Mouse (Mus musculus): Measurements from ENCODE around the gene Dapk2.
A peak's percentile ranks its signal among the peaks of the same experiment; 100 is the strongest.

Dapk2 gene

DNA sequence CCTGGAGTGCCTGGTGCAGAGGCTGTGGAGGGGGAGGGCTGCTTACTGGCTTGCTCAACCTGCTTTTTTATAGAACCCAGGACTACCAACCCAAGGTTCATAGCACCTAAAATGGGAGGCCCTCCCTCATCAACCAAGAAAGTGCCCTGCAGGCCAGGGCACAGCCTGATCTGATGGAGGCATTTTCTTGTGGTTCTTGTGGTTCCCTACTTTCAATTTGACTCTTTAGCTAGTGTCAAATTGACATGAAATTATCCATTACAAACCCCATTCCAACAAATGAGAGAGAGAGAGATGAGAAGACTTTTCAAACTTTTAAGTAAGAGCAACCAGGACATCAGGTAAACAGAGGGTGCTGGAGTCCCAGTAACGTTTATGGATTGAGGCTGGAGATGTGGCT lies 15.8 kb upstream of the Dapk2 start:
- DNase-seq (ENCODE audit: low spot score), result no peak

GRCm38 (mm10) chr9:66144248-66144647 lies 13.8 kb upstream of the Dapk2 start:
- peak; percentile 66 for DNase-seq (ENCODE audit: low spot score)

DNA sequence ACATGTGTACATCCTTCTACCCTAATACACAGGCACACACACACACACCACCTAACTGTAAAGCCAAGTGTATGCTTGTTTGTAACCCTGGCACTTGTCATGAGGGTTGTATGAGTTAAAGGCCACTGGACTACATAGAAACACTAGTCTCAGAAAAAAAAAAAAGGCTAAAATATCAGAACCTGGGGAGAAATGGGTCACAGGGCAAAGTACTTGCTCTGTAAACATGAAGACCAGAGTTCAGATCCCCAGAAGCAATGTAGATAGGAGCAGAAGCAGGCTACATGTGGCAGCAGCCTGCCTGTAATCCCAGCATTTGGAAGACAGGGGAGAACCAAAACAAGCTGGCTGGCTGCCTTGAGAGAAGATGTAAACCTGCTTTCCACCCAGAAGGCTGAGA lies 11.9 kb upstream of the Dapk2 start:
- no peak for DNase-seq (ENCODE audit: low spot score)

DNA sequence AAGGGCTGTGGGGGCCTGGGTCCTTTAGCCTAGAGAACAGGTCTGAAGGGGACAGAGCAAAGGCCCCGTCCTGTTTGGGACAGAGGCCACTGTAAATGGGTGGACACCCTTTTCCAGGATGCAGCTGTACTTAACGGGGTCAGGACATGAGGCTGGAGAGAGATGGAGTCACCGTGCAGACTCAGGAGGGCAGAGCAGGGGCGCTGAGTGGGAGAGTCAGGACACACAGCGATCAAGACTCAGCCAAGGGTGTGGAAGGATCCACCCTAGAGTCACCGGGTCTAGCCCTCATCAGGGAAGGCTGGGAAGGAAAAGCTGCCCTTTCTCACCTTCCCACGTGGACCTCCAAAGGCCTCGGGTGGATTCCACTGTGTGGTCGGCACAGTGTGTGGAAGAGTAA lies 6.0 kb upstream of the Dapk2 start:
- DNase-seq (ENCODE audit: low spot score), result no peak

DNA sequence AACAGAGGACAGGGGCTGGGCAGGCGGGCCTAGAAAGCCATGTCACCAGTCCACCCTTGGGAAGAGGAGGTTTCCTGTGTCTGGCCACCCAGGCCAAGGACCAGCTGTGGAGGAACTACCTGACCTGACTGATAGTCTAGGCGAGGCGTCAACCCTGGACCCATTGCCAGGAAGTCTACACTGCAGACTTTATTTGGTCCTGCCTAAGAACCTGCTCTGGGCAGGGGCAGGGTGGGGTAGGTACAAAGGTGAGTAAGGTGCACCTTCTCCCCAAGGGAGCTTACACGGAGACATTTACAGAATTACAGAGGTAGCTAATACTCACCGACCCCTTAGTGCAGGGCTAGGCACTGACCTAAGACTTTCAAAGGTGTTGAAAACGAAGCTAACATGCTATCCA lies 4.4 kb upstream of the Dapk2 start:
- no peak for DNase-seq (ENCODE audit: low spot score)

GRCm38 (mm10) chr9:66154013-66154412 lies 4.0 kb upstream of the Dapk2 start:
- DNase-seq (ENCODE audit: low spot score), result no peak

GRCm38 (mm10) chr9:66155534-66155933 lies 2.5 kb upstream of the Dapk2 start:
- no peak for DNase-seq (ENCODE audit: low spot score)

DNA sequence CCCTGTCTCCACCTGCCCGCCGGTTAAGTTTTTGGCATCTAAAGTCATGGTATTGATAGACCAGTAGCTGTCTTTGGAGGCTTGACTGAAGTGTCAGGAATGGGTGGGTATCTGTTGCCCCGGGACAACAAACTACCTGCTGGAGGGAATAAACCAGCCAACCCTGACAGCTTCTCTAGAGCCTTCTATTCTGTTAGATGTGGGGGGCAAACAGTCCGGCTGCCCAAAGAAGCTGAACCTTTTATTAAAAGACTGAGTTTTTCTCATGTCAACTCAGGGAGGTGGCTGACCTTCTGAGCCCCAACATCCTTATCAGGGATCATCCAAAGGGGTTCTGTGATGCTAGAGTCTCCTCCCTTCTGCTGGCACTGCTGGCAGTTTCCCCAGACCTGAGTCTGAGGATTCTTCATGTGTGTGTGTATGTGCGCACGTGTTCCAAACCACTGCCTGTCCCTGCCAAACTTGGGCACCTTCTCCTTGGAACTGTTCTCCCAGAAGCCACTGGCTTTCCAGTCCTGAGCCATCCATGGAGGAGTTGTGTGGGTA lies 935 bp downstream of the Dapk2 start:
- DNase-seq (ENCODE audit: low spot score), result no peak

DNA sequence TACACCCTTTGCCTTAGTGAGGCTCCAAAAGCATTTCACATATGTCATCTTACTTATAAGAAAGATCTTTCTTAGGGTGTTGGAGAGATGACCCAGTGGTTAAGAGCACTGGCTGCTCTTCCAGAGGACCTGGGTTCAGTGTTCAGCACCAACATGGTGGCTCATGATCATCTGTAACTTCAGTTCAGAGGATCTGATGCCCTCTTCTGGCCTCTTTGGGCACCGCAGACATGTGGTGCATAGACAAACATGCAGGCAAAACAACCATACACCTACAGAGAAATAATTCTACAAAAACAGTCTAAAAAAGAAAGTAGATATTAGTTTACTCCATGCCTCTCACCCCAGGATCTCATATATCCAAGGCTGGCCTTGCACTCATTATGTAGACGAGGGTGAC lies 2.1 kb downstream of the Dapk2 start:
- no peak for DNase-seq (ENCODE audit: low spot score)

- no peak for DNase-seq (ENCODE audit: low spot score)
Observed at GRCm38 (mm10) chr9:66162995-66163394, 5.0 kb downstream of the Dapk2 start.

DNA sequence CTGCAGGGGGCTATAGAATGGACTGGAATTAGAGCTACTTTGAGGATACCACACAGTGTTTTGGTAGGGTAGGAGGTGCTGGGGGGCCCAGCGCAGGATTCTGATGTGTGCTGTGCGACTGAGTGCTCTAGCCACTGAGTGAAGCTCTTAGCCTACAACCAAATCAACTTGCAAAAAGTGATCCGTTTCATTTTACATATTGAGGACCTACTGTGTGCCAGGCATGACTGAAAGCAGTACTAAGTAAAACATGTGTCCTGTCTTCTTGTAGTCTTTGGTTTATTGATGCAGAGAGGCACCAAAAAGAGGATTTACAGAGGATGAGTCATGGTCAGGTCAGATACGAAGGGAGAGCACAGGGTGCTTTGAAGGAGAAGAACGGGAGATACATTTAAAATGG lies 9.2 kb downstream of the Dapk2 start:
- no peak for DNase-seq (ENCODE audit: low spot score)

GRCm38 (mm10) chr9:66168233-66168632 lies 10.2 kb downstream of the Dapk2 start:
- no peak for DNase-seq (ENCODE audit: low spot score)

DNA sequence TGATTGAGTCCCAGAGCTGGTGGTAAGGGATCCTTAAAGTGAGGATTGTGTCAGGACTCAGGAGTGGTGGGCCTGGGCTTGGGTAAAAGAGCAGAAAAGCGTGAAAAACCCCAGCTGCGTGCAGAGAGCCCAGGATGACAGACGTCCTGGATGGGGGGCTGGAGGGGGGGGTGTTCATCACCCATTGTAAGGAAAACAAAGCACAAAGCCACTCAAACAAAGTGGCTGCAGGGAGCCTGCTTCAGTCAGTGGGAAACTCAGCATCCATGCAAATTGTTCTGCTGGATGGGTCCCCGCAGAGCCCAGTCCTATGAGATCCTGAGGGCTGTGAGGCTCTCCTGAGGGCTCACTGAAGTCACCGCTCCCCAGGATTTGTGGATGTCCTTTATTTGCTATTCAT lies 12.5 kb downstream of the Dapk2 start:
- DNase-seq (ENCODE audit: low spot score), result no peak

DNA sequence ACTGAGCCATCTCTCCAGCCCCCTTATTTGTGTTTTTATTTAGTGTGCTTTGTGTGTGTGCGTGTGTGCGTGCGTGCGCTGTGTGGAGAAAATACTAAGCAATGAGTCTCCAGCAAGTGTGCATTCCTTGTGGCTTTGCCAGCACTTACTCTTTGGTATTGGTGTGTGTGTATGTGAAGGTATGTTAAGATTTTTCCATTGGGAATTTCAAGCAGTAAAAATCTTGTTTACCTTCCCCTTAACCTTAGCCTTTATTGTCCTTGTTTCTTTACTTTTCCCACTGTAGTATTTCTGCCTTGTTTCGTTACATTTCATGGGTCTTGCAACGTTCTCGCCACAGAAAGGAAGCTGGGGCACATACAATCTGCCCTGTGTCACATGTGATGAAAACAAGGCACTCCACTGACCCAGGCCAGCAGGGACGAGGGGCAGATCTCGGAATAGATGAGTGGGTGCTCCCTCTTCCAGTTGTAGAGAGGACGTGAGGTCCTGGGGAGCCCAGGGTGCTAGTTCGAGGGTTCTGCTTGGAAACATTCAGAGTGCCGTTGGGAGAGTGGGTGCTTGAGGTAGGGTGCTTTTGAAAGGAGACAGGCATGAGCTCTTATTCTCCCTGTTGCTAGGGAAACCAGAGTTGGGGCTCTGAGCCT lies 13.4 kb downstream of the Dapk2 start:
- no peak for DNase-seq (ENCODE audit: low spot score)

GRCm38 (mm10) chr9:66173316-66173855 lies 15.4 kb downstream of the Dapk2 start:
- no peak for DNase-seq (ENCODE audit: low spot score)

- DNase-seq (ENCODE audit: low spot score), result no peak
Observed at GRCm38 (mm10) chr9:66174985-66175384, 17.0 kb downstream of the Dapk2 start.

GRCm38 (mm10) chr9:66177975-66178374 lies 20.0 kb downstream of the Dapk2 start:
- no peak for DNase-seq (ENCODE audit: low spot score)

DNA sequence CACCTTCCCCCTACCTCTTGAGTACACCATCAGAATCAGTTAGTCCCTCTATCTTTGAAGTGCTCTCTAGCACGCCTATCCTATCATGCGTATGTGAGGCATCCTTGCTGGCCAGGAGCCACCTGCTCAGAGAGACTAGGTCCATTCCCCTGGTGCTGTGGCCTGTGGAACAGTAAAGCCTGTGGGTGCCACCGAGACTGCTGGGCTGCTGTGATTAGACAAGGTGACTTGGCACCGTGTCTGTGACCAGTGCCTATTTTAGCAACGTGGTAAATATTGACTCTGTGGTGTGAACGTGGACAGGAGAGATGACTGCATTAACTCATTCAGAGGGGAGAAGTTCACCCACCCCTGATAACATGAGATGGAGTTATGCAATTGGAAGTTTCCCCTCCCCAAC lies 21.8 kb downstream of the Dapk2 start:
- no peak for DNase-seq (ENCODE audit: low spot score)

GRCm38 (mm10) chr9:66181126-66181825 lies 23.3 kb downstream of the Dapk2 start:
- DNase-seq (ENCODE audit: low spot score), result no peak

- DNase-seq (ENCODE audit: low spot score), result no peak
Observed at GRCm38 (mm10) chr9:66181826-66182678, 24.0 kb downstream of the Dapk2 start.

DNA sequence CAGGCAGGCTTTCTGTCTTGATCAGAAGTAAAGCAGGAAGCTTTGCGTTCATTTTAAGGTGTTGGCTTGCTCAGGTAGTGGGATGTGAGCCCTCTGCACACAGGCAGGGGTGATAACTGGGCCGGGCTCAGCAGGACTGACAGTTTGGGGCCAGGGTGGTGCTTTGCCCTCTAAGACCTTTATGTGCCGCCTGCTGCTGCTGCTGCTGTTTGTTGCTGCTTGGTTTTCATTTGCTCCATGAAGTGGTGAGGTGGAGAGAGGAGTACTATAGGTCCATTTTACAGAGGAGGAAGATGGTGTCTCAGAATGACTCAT lies 24.6 kb downstream of the Dapk2 start:
- DNase-seq (ENCODE audit: low spot score), result no peak

DNA sequence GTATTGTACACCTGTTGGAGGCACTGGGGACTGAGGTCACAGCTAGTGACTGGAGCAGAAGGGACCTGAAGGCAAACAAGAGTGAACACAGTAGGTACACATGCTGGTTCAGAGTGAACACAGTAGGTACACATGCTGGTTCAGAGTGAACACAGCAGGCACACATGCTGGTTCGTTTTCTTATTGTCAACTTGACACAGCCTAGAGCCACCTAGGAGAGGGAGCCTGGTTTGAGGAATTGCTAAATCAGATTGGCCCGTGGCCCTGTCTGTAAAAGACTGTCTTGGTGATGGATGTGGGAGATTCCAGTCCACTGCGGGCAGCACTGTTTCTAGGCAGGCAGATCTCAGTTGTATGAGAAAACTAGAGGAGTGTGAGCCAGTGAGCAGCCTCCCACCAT lies 25.0 kb downstream of the Dapk2 start:
- no peak for DNase-seq (ENCODE audit: low spot score)

- no peak for DNase-seq (ENCODE audit: low spot score)
Observed at GRCm38 (mm10) chr9:66184572-66184971, 26.5 kb downstream of the Dapk2 start.

Measured in T-cell, adult 2 months (primary cell).